Mouse (Mus musculus) liver, embryonic 14.5 days (tissue): ENCODE measurements around the gene Olfr543.

Experiments
- CTCF ChIP-seq: IDR thresholded peaks from 2 replicates; pipeline ENCODE4 v1.5.1; 2016; ENCODE audit warnings: antibody characterized with exemption, low read depth, control low read depth
- EP300 ChIP-seq: IDR thresholded peaks from 2 replicates; pipeline ENCODE4 v1.6.1; 2016; ENCODE audit warnings: antibody characterized with exemption, low read depth

- TF ChIP-seq CTCF, result no peak
- TF ChIP-seq EP300, result no peak
These were observed 30.4 kb upstream of the Olfr543 start for GRCm38 (mm10) chr7:102511927-102512326.
